Mouse (Mus musculus): ENCODE data around the gene Map3k6. TPM values are rescaled to one million over a fixed set of nuclear protein-coding genes. Genes with fewer than 3 reads are reported as not detected.
A peak's percentile ranks its signal among the peaks of the same experiment; 100 is the strongest.

Gene Map3k6
- polyA plus RNA-seq, 1 experiment: 27.9 TPM

DNA sequence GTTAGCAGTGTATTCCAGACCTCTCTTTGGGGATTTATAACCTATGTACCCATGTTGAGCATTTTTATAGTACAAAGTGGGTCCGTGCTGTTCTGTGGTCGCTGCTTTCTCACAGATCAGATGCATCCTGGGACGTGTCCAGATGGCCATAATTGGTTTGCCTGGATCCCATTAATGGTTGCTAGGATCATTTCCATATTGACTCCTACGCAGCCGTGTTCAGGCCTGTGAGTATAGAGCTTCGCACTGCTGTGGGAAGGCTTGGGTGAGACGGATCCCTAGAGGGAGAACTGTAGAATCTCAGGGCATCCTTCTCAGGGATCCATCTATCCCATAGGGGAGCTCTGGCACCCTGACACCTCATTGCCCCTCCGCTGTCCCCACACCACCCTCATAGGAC, 11.0 kb upstream of the Map3k6 start:
- DNase-seq: no peak
- 80% methylated on average over 8 of the region's 8 CpGs for WGBS
- TF ChIP-seq CTCF (IDR thresholded peaks at IDR 0.05; ENCODE audit: insufficient read depth, low read length) (no peak), POLR2A (IDR thresholded peaks at IDR 0.05; ENCODE audit: borderline replicate concordance, extremely low read depth, low read depth, low read length) (no peak)
- H3K4me1 ChIP-seq (ENCODE audit: control insufficient read depth, insufficient read depth, low read length): no peaks in the 10 kb centered on the region
- no peak overlapping the region for H3K4me3 ChIP-seq (replicated peaks; ENCODE audit: extremely low read depth, low read depth, low read length)

DNA sequence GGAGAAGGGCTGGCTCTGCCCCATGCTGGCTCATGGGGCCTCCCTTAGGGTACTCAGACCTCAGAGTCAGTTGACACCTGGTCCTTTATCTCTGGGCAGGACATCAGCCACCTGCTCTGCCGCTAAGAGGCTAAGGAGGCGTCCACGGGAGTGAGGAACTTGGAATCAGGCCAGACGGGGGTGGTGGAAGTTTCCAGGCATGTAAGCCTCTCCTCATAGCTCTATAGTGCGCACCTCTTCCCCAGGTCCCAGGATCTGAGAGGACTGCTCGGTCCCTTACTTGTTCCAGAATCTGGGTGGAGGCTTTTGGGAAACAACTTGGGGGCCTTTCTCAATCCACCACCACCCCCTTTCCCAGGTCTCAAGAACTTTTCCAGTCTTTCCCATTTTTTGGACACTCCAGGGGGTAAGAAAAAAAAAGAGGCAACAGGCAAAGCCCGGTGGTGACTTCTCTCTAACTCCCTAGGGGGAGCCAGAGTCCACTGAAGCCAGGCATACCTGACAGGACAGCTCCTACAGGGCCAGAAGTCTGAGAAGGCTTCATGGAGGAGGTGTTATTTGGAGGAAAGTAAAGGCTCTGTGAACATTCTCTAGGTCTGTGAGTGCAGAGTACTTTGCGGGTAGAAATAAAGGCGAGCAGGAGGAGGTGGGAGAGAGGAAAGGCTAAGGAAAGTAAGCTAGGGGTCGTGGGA, 7.2 kb upstream of the Map3k6 start:
- Histone ChIP-seq H3K4me3 (replicated peaks; ENCODE audit: extremely low read depth, low read depth, low read length) (no peak overlapping the region), H3K4me1 (ENCODE audit: control insufficient read depth, insufficient read depth, low read length) (no peaks in the 10 kb centered on the region)
- 34% methylated on average over 10 of the region's 10 CpGs for WGBS
- peak; percentile 87 for TF ChIP-seq CTCF (IDR thresholded peaks at IDR 0.05; ENCODE audit: insufficient read depth, low read length)
- TF ChIP-seq POLR2A (IDR thresholded peaks at IDR 0.05; ENCODE audit: borderline replicate concordance, extremely low read depth, low read depth, low read length): no peak
- no peak for DNase-seq

DNA sequence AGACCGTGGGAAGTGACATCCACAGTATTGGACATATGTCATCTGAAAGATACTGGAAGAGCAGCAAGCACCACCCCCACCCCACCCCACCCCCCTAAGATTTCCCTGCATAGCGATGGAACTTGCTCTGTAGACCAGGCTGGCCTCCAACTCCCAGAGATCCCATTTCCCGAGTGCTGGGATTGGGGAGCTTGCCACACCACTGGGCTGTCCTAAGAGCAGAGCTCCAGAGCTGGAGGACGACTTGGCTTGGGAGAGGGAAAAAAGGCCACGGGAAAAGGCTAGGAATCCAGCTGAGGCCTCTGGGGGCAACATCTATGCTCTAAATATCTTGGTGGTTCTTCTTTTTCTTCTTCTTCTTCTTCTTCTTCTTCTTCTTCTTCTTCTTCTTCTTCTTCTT, 5.8 kb upstream of the Map3k6 start:
- TF ChIP-seq CTCF (IDR thresholded peaks at IDR 0.05; ENCODE audit: insufficient read depth, low read length): no peak
- WGBS: 53% methylated on average over 5 of the region's 5 CpGs
- Histone ChIP-seq H3K4me3 (replicated peaks; ENCODE audit: extremely low read depth, low read depth, low read length) (no peak overlapping the region), H3K4me1 (ENCODE audit: control insufficient read depth, insufficient read depth, low read length) (no peaks in the 10 kb centered on the region)
- no peak for DNase-seq

GRCm38 (mm10) chr4:133235415-133235814, 5.2 kb upstream of the Map3k6 start:
- WGBS: 79% methylated on average over 5 of the region's 5 CpGs
- Histone ChIP-seq H3K4me1 (ENCODE audit: control insufficient read depth, insufficient read depth, low read length) (no peaks in the 10 kb centered on the region), H3K4me3 (replicated peaks; ENCODE audit: extremely low read depth, low read depth, low read length) (no peak overlapping the region)
- DNase-seq: no peak
- TF ChIP-seq POLR2A (IDR thresholded peaks at IDR 0.05; ENCODE audit: borderline replicate concordance, extremely low read depth, low read depth, low read length): no peak
- no peak for TF ChIP-seq CTCF (IDR thresholded peaks at IDR 0.05; ENCODE audit: insufficient read depth, low read length)

DNA sequence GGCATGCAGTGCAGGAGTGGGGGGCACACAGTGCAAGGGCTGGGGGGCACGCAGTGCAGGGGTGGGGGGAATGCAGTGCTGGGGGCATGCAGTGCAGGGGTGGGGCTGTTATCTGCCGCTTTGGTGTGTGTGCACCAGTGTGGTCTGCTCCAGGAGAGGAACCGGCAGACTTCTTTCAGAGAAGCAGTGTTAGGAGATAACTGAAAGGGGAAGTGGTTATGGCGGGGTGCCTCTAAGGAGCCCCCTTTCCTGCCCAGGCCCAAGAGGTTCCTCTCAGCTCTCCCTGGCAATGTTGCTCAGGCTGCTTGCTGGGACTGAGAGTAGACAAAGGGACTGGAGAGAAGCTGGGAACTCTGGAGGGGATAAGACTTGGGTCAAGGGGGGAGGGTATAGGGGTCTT, 2.7 kb upstream of the Map3k6 start:
- Histone ChIP-seq H3K4me1 (ENCODE audit: control insufficient read depth, insufficient read depth, low read length) (peaks cover 4% of the 10 kb centered on the region), H3K4me3 (replicated peaks; ENCODE audit: extremely low read depth, low read depth, low read length) (no peak overlapping the region)
- no peak for DNase-seq
- no peak for TF ChIP-seq POLR2A (IDR thresholded peaks at IDR 0.05; ENCODE audit: borderline replicate concordance, extremely low read depth, low read depth, low read length)
- TF ChIP-seq CTCF (IDR thresholded peaks at IDR 0.05; ENCODE audit: insufficient read depth, low read length): no peak
- 47% methylated on average over 4 of the region's 4 CpGs for WGBS

- peak; percentile 91 for DNase-seq
- peaks cover 6% of the 10 kb centered on the region for H3K4me1 ChIP-seq (ENCODE audit: control insufficient read depth, insufficient read depth, low read length)
- peak overlapping the region; percentile 85 for H3K4me3 ChIP-seq (replicated peaks; ENCODE audit: extremely low read depth, low read depth, low read length)
- WGBS: under 1% methylated on average over 78 of the region's 78 CpGs
- TF ChIP-seq POLR2A (IDR thresholded peaks at IDR 0.05; ENCODE audit: borderline replicate concordance, extremely low read depth, low read depth, low read length): peak; percentile 99
- TF ChIP-seq CTCF (IDR thresholded peaks at IDR 0.05; ENCODE audit: insufficient read depth, low read length): no peak
Observed at GRCm38 (mm10) chr4:133240934-133241908, 603 bp downstream of the Map3k6 start.

DNA sequence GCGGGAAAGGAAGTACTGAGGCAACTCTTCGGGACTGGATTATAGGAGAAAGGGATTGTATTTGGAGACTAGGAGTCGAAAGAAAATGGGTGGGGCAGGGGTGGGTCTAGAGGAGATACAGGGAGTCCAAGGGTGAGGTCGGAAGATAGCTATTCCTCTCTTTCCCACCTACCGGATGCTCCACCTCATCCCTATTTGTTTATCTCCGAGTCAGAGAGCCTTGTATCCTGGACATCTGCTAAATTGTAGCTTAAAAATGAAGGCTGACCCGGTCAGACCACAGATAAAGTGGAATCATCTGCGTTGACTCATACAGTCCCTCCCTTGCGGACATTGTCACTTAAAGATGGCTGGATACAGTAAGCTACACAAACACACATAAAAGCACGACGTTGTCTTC, 1.3 kb downstream of the Map3k6 start:
- no peak for TF ChIP-seq POLR2A (IDR thresholded peaks at IDR 0.05; ENCODE audit: borderline replicate concordance, extremely low read depth, low read depth, low read length)
- no peak for TF ChIP-seq CTCF (IDR thresholded peaks at IDR 0.05; ENCODE audit: insufficient read depth, low read length)
- Histone ChIP-seq H3K4me3 (replicated peaks; ENCODE audit: extremely low read depth, low read depth, low read length) (peak overlapping the region; percentile 52), H3K4me1 (ENCODE audit: control insufficient read depth, insufficient read depth, low read length) (peaks cover 8% of the 10 kb centered on the region)
- whole genome bisulfite sequencing: 18% methylated on average over 11 of the region's 11 CpGs
- DNase-seq: no peak

DNA sequence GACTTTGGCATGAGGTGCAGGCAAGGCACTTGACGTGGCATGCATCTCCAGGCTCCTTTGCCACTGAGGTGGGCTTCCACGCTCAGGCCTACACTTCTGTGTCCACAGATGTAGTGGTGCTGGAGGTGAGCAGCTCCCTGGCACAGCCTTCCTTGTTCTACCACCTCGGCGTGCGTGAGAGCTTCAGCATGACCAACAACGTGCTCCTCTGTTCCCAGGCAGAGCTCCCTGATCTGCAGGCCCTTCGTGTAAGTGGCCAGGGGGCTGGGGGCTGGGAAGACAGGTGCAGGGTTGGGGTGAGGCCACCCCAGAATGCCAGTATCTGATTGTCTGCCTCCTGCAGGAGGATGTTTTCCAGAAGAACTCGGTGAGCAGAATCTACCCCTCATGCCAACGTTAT, 2.1 kb downstream of the Map3k6 start:
- H3K4me1 ChIP-seq (ENCODE audit: control insufficient read depth, insufficient read depth, low read length): peaks cover 11% of the 10 kb centered on the region
- WGBS: 71% methylated on average over 9 of the region's 9 CpGs
- TF ChIP-seq CTCF (IDR thresholded peaks at IDR 0.05; ENCODE audit: insufficient read depth, low read length) (no peak), POLR2A (IDR thresholded peaks at IDR 0.05; ENCODE audit: borderline replicate concordance, extremely low read depth, low read depth, low read length) (no peak)
- no peak for DNase-seq
- no peak overlapping the region for H3K4me3 ChIP-seq (replicated peaks; ENCODE audit: extremely low read depth, low read depth, low read length)

GRCm38 (mm10) chr4:133243538-133243937, 2.9 kb downstream of the Map3k6 start:
- TF ChIP-seq POLR2A (IDR thresholded peaks at IDR 0.05; ENCODE audit: borderline replicate concordance, extremely low read depth, low read depth, low read length) (no peak), CTCF (IDR thresholded peaks at IDR 0.05; ENCODE audit: insufficient read depth, low read length) (no peak)
- Histone ChIP-seq H3K4me3 (replicated peaks; ENCODE audit: extremely low read depth, low read depth, low read length) (no peak overlapping the region), H3K4me1 (ENCODE audit: control insufficient read depth, insufficient read depth, low read length) (peaks cover 11% of the 10 kb centered on the region)
- 34% methylated on average over 13 of the region's 13 CpGs for WGBS
- DNase-seq: no peak

All from lung, adult 2 months (tissue).